Mouse (Mus musculus) midbrain, postnatal 0 days (tissue): ENCODE measurements at regions not wholly inside any gene's neighbourhood (a gene's known extent, or its start where the extent isn't known, plus 50 kb on each side); places are given as distances from the start of the nearest gene placed in this dataset.

Experiments used
- ATAC-seq: fragments of 200-750 bp; cut with Nextera tagmentation; 2 replicates; pipeline ENCODE4 v1.8.0; 2017; ENCODE audit warnings: moderate number of reproducible peaks, mild to moderate bottlenecking, moderate TSS enrichment, moderate library complexity; ENCODE audit not compliant: low FRiP score
- DNase-seq: peaks from one replicate; pipeline ENCODE4 v3.0.0-alpha.2; 2015; ENCODE audit warnings: low spot score
- H3K27ac ChIP-seq: fragments of 300-500 bp; sonication (generic); 2 replicates; pipeline ENCODE4 v1.5.1; 2014; ENCODE audit warnings: low read depth, mild to moderate bottlenecking, low read length, mixed read lengths
- H3K27me3 ChIP-seq: fragments of 300-500 bp; sonication (generic); 2 replicates; pipeline ENCODE4 v1.6.1; 2014; ENCODE audit warnings: low read length, control low read depth, mixed read lengths; ENCODE audit not compliant: insufficient read depth
- H3K36me3 ChIP-seq: fragments of 300-500 bp; sonication (generic); 2 replicates; pipeline ENCODE4 v1.6.1; 2014; ENCODE audit warnings: low read length, control low read depth, mixed read lengths; ENCODE audit not compliant: insufficient read depth
- H3K4me1 ChIP-seq: fragments of 300-500 bp; sonication (generic); 2 replicates; pipeline ENCODE4 v1.6.1; 2014; ENCODE audit warnings: mild to moderate bottlenecking, control low read depth, antibody characterized with exemption, low read length, mixed read lengths; ENCODE audit not compliant: insufficient read depth
- H3K4me2 ChIP-seq: fragments of 300-500 bp; sonication (generic); 2 replicates; pipeline ENCODE4 v1.6.1; 2014; ENCODE audit warnings: low read depth, mild to moderate bottlenecking, low read length, mixed read lengths; ENCODE audit not compliant: poor library complexity, severe bottlenecking
- H3K4me3 ChIP-seq: fragments of 300-500 bp; sonication (generic); 2 replicates; pipeline ENCODE4 v1.5.1; 2014; ENCODE audit warnings: low read depth, mild to moderate bottlenecking, low read length, moderate library complexity
- H3K9ac ChIP-seq: fragments of 300-500 bp; sonication (generic); replicated peaks from 2 replicates; pipeline ENCODE4 v1.6.1; 2014; ENCODE audit warnings: mild to moderate bottlenecking, low read length, moderate library complexity, mixed read lengths; ENCODE audit not compliant: poor library complexity, severe bottlenecking
- H3K9me3 ChIP-seq: fragments of 300-500 bp; sonication (generic); 2 replicates; pipeline ENCODE4 v1.6.1; 2016; ENCODE audit warnings: low read length, control low read depth
- CTCF ChIP-seq: IDR thresholded peaks from 2 replicates; pipeline ENCODE4 v1.5.1; 2016; ENCODE audit warnings: antibody characterized with exemption, mild to moderate bottlenecking
- WGBS: fragments of 180-500 bp; shearing (Covaris S2); extraction: QIAGEN DNeasy Blood & Tissue Kit; methylation state at CpG from one replicate; pipeline ENCODE4 v1.1.7; 2014; 5-methylcytosine and 5-hydroxymethylcytosine counted together

DNA sequence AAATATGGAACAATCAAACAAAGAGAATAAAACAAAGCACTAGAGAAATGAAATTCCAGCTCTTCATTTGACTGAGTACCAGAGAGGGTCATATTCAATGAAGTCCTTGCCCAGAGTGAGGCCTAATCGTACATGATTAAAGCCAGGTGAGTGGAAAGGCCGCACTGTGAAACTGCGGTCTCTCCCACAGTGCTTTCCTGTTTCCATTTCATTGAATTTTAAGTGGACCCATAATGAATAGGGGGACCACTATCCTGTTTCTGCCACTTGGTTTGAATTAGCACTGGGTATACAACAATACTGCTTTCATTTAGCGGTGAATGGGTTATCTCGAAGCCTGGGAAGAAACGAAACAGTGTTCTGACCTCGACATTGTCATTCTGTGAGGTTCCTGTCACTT, 144.2 kb upstream of the Dkk2 start:
- TF ChIP-seq CTCF, result no peak
- Histone ChIP-seq H3K27ac (no peak overlapping the region), H3K36me3 (no peaks in the 10 kb centered on the region), H3K27me3 (no peaks in the 10 kb centered on the region), H3K4me3 (no peak overlapping the region), H3K4me1 (no peaks in the 10 kb centered on the region), H3K9ac (no peak overlapping the region), H3K4me2 (no peak overlapping the region), H3K9me3 (no peaks in the 10 kb centered on the region)
- DNase-seq (no peak), ATAC-seq (no peak)
- 82% methylated on average over 7 of the region's 7 CpGs for WGBS

DNA sequence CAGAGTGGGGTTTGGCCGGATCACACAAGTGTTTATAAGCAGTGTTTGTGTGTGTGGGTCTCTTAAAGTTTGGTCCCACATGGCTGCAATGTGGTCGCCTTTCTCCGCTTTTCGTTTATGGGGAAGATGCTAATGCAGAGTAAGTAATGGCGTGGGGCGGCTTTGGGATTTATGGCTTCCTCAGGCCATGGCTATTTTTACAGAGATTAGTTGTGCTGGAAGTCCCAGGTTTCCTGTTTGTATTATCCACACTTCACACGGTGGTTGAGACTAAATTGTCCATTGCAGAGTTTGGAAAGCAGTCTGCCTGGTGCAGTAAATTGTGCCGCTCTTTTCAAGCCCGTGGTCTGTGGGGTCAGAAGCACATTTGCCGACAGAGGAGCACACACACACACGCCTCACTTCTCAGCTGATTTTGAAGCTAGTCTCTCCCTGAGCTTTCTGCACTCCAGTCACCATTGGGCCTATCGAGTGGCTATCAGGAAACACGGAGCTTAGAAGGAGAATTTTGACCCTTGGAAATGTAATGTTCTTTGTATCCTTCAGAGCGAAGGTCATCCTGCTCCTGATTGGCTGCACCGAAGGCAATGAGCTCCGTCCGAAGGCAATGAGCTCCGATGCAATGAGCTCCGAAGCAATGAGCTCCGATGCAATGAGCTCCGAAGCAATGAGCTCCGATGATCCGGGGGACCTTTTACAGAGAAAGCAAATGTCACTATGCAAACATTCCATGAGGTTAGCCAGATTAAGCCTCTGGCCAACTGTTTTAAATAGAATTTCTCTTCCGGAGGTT, 142.9 kb upstream of the Dkk2 start:
- no peaks in the 10 kb centered on the region for H3K9me3 ChIP-seq

DNA sequence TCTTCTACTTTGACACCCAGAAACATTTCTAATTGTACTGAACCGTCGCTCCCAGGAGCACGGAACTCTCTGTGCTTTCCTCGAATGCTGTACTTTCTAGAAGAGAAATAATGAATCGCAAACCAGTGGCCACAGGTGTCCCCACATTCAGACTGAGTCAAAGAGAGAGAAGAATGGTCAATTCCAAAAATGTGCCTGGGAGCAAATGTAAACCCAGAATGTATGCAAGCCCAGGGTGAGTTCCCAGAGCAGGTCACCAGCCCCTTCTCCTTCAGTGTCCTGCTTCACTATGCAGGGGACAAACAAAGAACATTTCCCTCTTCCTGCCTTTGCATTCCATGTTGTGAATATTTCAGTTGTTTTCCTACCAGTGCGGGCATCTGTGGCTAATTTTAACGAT, 141.7 kb upstream of the Dkk2 start:
- no peak overlapping the region for H3K4me2 ChIP-seq
- no peaks in the 10 kb centered on the region for H3K9me3 ChIP-seq
- TF ChIP-seq CTCF, result no peak
- no peak overlapping the region for H3K27ac ChIP-seq
- no peaks in the 10 kb centered on the region for H3K27me3 ChIP-seq
- 96% methylated on average over 7 of the region's 7 CpGs for WGBS
- no peak overlapping the region for H3K4me3 ChIP-seq
- H3K36me3 ChIP-seq, result no peaks in the 10 kb centered on the region
- no peak overlapping the region for H3K9ac ChIP-seq
- H3K4me1 ChIP-seq, result no peaks in the 10 kb centered on the region
- ATAC-seq (no peak), DNase-seq (no peak)

More for the DNA sequence above, 142.9 kb upstream of the Dkk2 start:
- WGBS, result 83% methylated on average over 24 of the region's 24 CpGs
- Histone ChIP-seq H3K9ac (no peak overlapping the region), H3K4me2 (no peak overlapping the region), H3K4me3 (no peak overlapping the region), H3K36me3 (no peaks in the 10 kb centered on the region), H3K27me3 (no peaks in the 10 kb centered on the region), H3K4me1 (no peaks in the 10 kb centered on the region), H3K27ac (no peak overlapping the region)
- TF ChIP-seq CTCF, result no peak
- DNase-seq (no peak), ATAC-seq (no peak)

DNA sequence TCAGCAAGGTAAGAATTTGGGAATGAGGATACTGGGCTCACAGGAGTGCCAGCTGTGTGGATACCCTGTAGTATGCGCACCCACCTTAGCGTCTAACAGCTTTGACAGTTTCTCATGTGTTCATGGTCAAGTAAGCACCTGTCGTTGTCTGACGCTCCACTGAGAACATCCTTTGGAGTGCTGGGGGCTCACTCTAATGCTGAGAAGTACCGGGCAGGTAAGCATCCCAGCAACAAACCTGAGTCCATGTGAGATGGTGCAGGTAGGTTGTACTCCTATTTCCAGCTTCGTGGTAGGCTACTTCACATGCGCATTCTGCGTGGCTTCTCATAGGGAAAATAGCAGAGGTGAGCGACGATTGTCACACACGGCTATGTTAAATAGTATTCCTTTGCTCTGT, 129.3 kb upstream of the Dkk2 start:
- H3K4me2 ChIP-seq, result no peak overlapping the region
- H3K9ac ChIP-seq, result no peak overlapping the region
- no peak overlapping the region for H3K4me3 ChIP-seq
- no peak overlapping the region for H3K27ac ChIP-seq
- no peaks in the 10 kb centered on the region for H3K9me3 ChIP-seq
- TF ChIP-seq CTCF, result no peak
- WGBS, result 98% methylated on average over 11 of the region's 11 CpGs
- ATAC-seq (no peak), DNase-seq (no peak)
- no peaks in the 10 kb centered on the region for H3K27me3 ChIP-seq
- H3K36me3 ChIP-seq, result no peaks in the 10 kb centered on the region
- no peaks in the 10 kb centered on the region for H3K4me1 ChIP-seq

DNA sequence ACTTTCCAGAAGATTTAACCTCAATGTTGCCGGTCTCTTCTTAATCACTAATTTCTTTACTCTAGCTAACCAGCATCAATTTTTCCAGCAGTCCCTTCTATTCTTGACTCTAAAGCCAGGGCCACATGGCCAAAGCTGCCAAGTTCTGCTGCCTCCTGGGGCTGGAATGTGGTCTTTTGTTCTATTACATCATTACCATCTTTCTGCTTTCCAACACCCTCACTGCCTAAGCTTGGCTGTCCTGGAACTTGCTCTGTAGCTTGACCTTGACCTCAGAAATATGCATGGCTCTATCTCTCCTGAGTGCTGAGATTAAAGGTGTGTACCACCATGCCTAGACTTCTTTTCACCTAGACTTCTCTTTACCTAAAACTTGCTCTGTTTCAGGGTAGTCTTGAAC, 124.5 kb upstream of the Dkk2 start:
- 87% methylated on average over 1 of the region's 1 CpGs for WGBS
- ATAC-seq, result no peak

DNA sequence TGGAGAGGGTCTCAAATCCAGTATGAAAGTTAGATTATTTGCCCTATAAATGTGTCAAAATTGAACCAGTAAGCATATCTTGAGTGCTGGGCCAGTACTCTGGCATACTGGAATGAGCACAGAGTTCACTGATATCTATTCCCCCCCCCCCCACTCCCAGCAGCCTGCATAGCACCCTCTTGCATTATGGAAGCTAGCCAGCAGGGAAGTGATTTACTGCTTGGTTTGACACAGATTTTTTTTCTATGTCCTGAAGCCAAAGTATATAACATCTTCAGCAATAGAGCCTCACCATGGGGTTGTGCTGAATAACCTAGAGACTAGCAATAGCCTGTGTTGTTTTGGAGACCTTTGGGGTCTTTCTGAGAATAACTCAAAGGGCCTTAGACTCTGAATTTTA, 123.5 kb upstream of the Dkk2 start:
- H3K27ac ChIP-seq, result no peak overlapping the region
- H3K27me3 ChIP-seq, result no peaks in the 10 kb centered on the region
- H3K36me3 ChIP-seq, result no peaks in the 10 kb centered on the region
- ATAC-seq (no peak), DNase-seq (no peak)
- H3K4me1 ChIP-seq, result no peaks in the 10 kb centered on the region
- no peaks in the 10 kb centered on the region for H3K9me3 ChIP-seq
- no peak overlapping the region for H3K9ac ChIP-seq
- TF ChIP-seq CTCF, result no peak
- no peak overlapping the region for H3K4me3 ChIP-seq
- H3K4me2 ChIP-seq, result no peak overlapping the region

More for the DNA sequence above, 124.5 kb upstream of the Dkk2 start:
- no peaks in the 10 kb centered on the region for H3K9me3 ChIP-seq
- no peaks in the 10 kb centered on the region for H3K36me3 ChIP-seq
- DNase-seq, result no peak
- no peaks in the 10 kb centered on the region for H3K27me3 ChIP-seq
- no peaks in the 10 kb centered on the region for H3K4me1 ChIP-seq
- no peak for TF ChIP-seq CTCF
- H3K4me2 ChIP-seq, result no peak overlapping the region
- no peak overlapping the region for H3K9ac ChIP-seq
- H3K27ac ChIP-seq, result no peak overlapping the region
- H3K4me3 ChIP-seq, result no peak overlapping the region
